Mouse (Mus musculus): Measurements from ENCODE around the gene Tbc1d14.

GRCm38 (mm10) chr5:36556906-36557305 is 36.2 kb downstream of the Tbc1d14 start:
- TF ChIP-seq MAFK (IDR thresholded peaks at IDR 0.05; ENCODE audit: insufficient read depth, low read depth, low read length) (no peak), CHD2 (IDR thresholded peaks at IDR 0.05; ENCODE audit: low read depth, low read length) (no peak), HCFC1 (IDR thresholded peaks at IDR 0.05; ENCODE audit: borderline replicate concordance, insufficient read depth, low read length) (no peak), ZNF384 (IDR thresholded peaks at IDR 0.05; ENCODE audit: low read depth, low read length) (no peak)
